8 mouse cellular contexts compared by ENCODE assay signal in genomic region chr3:58372905-58373208, GRCm38 (mm10). TPM values are rescaled to one million over a fixed set of nuclear protein-coding genes. Genes with fewer than 3 reads are reported as not detected.
DNase-seq lines count a peak whose midpoint lies in the region; ATAC-seq and TF ChIP-seq lines count a peak whose summit lies in the region.

No protein-coding gene starts in this region.

- TF ChIP-seq CTCF in liver, adult 2 months (IDR thresholded peaks at IDR 0.05; ENCODE audit: low read depth, low read length), result no peak

- H3K4me2 ChIP-seq in forebrain, embryonic 14.5 days (ENCODE audit: low read length), result peak overlapping the region; percentile 35
- peak overlapping the region; percentile 34 for H3K4me2 ChIP-seq in neural tube, embryonic 14.5 days (ENCODE audit: low read depth, low read length)

- peak overlapping the region; percentile 72 for H3K27ac ChIP-seq in liver, adult 2 months (replicated peaks; ENCODE audit: insufficient read depth, low read depth, low read length)
- H3K27ac ChIP-seq in forebrain, embryonic 14.5 days (ENCODE audit: low read depth, low read length), result no peak overlapping the region
- no peak overlapping the region for H3K27ac ChIP-seq in neural tube, embryonic 14.5 days (ENCODE audit: low read depth, low read length)

- H3K9me3 ChIP-seq in forebrain, embryonic 14.5 days (replicated peaks; ENCODE audit: control insufficient read depth, low read length), result no peaks in the 10 kb centered on the region
- H3K9me3 ChIP-seq in neural tube, embryonic 14.5 days (ENCODE audit: control insufficient read depth, low read length), result no peaks in the 10 kb centered on the region

- H3K36me3 ChIP-seq in liver, adult 2 months (ENCODE audit: control insufficient read depth, insufficient read depth, low read length), result no peaks in the 10 kb centered on the region
- H3K36me3 ChIP-seq in forebrain, embryonic 14.5 days (ENCODE audit: control insufficient read depth, insufficient read depth, low read length), result no peaks in the 10 kb centered on the region
- H3K36me3 ChIP-seq in neural tube, embryonic 14.5 days (ENCODE audit: control insufficient read depth, insufficient read depth, low read length), result no peaks in the 10 kb centered on the region

- no peaks in the 10 kb centered on the region for H3K27me3 ChIP-seq in liver, adult 2 months (ENCODE audit: control insufficient read depth, insufficient read depth, low read length)
- H3K27me3 ChIP-seq in forebrain, embryonic 14.5 days (replicated peaks; ENCODE audit: control insufficient read depth, insufficient read depth, low read length), result no peaks in the 10 kb centered on the region
- H3K27me3 ChIP-seq in neural tube, embryonic 14.5 days (ENCODE audit: control insufficient read depth, insufficient read depth, low read length), result no peaks in the 10 kb centered on the region

- WGBS in liver, adult 2 months, result 6% methylated on average over 5 of the region's 5 CpGs
- 10% methylated on average over 5 of the region's 5 CpGs for WGBS in forebrain, embryonic 14.5 days
- WGBS in neural tube, embryonic 14.5 days, result 6% methylated on average over 5 of the region's 5 CpGs

- ATAC-seq in forebrain, embryonic 14.5 days, result peak; percentile 47
- peak; percentile 39 for ATAC-seq in neural tube, embryonic 14.5 days (ENCODE audit: low read depth)

- H3K79me2 ChIP-seq in liver, adult 2 months (ENCODE audit: control insufficient read depth, insufficient read depth, low read length), result no peaks in the 10 kb centered on the region

- DNase-seq in liver, adult 2 months (ENCODE audit: extremely low read depth, low read depth, low spot score), result peak; percentile 75
- DNase-seq in liver, result no peak
- DNase-seq in forebrain, embryonic 14.5 days (ENCODE audit: low spot score), result no peak
- peak; percentile 12 to 27 for DNase-seq in kidney, postnatal 36 days
- no peak for DNase-seq in adrenal gland, adult 2 months
- DNase-seq in adrenal gland, postnatal 25 days, result no peak
- no peak for DNase-seq in adrenal gland, postnatal 14 days

- peaks cover 6% of the 10 kb centered on the region; the same call in 1 of the 2 replicates for H3K4me1 ChIP-seq in liver, adult 2 months (ENCODE audit: control insufficient read depth, insufficient read depth, low read length)
- peaks cover 8% of the 10 kb centered on the region for H3K4me1 ChIP-seq in forebrain, embryonic 14.5 days (ENCODE audit: control insufficient read depth, insufficient read depth, low read length)
- peaks cover 5% of the 10 kb centered on the region; the same call in 1 of the 2 replicates for H3K4me1 ChIP-seq in neural tube, embryonic 14.5 days (ENCODE audit: control insufficient read depth, insufficient read depth, low read length)

- 0 out of 2 replicates have a peak overlapping the region, but pooled peaks have one; percentile 49 for H3K4me3 ChIP-seq in liver, adult 2 months (ENCODE audit: insufficient read depth, low read depth, low read length)
- H3K4me3 ChIP-seq in forebrain, embryonic 14.5 days (ENCODE audit: low read depth, low read length), result peak overlapping the region; percentile 10; the same call in 1 of the 2 replicates
- no peak overlapping the region; the same call in 1 of the 2 replicates for H3K4me3 ChIP-seq in neural tube, embryonic 14.5 days (ENCODE audit: low read depth, low read length)

- peak overlapping the region; percentile 79 for H3K9ac ChIP-seq in liver, adult 2 months (ENCODE audit: low read depth, low read length)
- H3K9ac ChIP-seq in forebrain, embryonic 14.5 days (ENCODE audit: low read length), result no peak overlapping the region
- no peak overlapping the region for H3K9ac ChIP-seq in neural tube, embryonic 14.5 days (replicated peaks; ENCODE audit: low read depth, low read length)

- TF ChIP-seq POLR2A in liver, adult 2 months (IDR thresholded peaks at IDR 0.05; ENCODE audit: extremely low read depth, insufficient read depth, low read length), result no peak

RNA-seq across cellular contexts. Expression of gene Tsc22d2, which starts 41.7 kb away (rescaled TPM):
- 7.2 and 7.7 TPM in 2 replicates for total RNA-seq in liver, adult 2 months (2014; rRNA removed)
- 5.4 and 6.7 TPM in 2 replicates for polyA plus RNA-seq in liver, adult 2 months (2012; rRNA removed)
- polyA plus RNA-seq in forebrain, embryonic 14.5 days (2014; fragmentation: Nextera tagmentation; extraction: Ambion mirVana), result 9.2 and 9.7 TPM in 2 replicates
- 13.3 and 15.7 TPM in 2 replicates for polyA plus RNA-seq in neural tube, embryonic 14.5 days (2014; fragmentation: Nextera tagmentation; extraction: Ambion mirVana)
- 10 to 100 TPM; 31.0 to 39.8 TPM for total RNA-seq in adrenal gland, adult 2 months (2021)
- 44.8 and 49.5 TPM in 2 replicates for polyA plus RNA-seq in adrenal gland, adult 2 months (2012; rRNA removed)
- total RNA-seq in adrenal gland, postnatal 25 days (2021), result 34.8 and 37.4 TPM in 2 replicates
- 33.3 and 35.2 TPM in 2 replicates for total RNA-seq in adrenal gland, postnatal 14 days (2021)

Comparison
In these comparisons a context has a peak if more than half of its experiments do, and no peak if none do; other contexts are left out.
1. DNase-seq: peak in liver, adult 2 months (single experiment) and kidney, postnatal 36 days (2 of 2); none in liver (single experiment), forebrain, embryonic 14.5 days (single experiment), adrenal gland, adult 2 months (single experiment), adrenal gland, postnatal 25 days (single experiment) and adrenal gland, postnatal 14 days (single experiment).